Mouse (Mus musculus): ENCODE measurements at regions not wholly inside any gene's neighbourhood (a gene's known extent, or its start where the extent isn't known, plus 50 kb on each side); places are given as distances from the start of the nearest gene placed in this dataset.

- TF ChIP-seq CHD2 (IDR thresholded peaks at IDR 0.05; ENCODE audit: low read depth, low read length) (no peak), MAFK (IDR thresholded peaks at IDR 0.05; ENCODE audit: insufficient read depth, low read depth, low read length) (no peak), ZNF384 (IDR thresholded peaks at IDR 0.05; ENCODE audit: low read depth, low read length) (no peak), HCFC1 (IDR thresholded peaks at IDR 0.05; ENCODE audit: borderline replicate concordance, insufficient read depth, low read length) (no peak), ZC3H11A (IDR thresholded peaks at IDR 0.05; ENCODE audit: borderline replicate concordance, low read depth, low read length) (no peak)
These were observed 163.1 kb downstream of the Brinp2 start for GRCm38 (mm10) chr1:158192841-158193551.
